Comparison of ENCODE assay signal across 28 mouse cellular contexts in the genomic region with DNA sequence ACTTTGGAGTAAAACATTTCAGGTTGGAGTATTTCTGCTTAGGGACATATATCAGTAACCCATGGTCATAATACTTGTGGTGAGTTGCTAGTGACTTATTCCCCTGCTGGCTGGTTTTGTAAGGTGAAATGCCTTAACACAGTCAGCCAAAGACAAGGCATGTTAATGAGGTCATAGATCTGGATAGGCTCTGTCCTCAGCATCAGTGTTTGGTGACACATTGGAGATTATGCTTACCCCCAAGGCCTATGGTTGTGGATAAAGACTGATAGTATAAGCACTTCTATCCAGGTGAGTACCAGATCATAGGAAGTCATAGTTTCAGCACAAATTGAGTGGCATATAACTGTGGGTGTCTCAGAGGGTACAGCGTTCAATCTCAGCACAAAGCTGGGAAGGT. TPM values are rescaled to one million over a fixed set of nuclear protein-coding genes. Genes with fewer than 3 reads are reported as not detected.
DNase-seq lines count a peak whose midpoint lies in the region; ATAC-seq and TF ChIP-seq lines count a peak whose summit lies in the region.
"Had no signal": no experiment of that assay in that cellular context is flagged by ENCODE, and none has a peak within 500 bp of the region (broad histone marks: within the 10 kb centered on the region; RNA-seq: fewer than 3 reads in every experiment).

No protein-coding gene starts in this region.

- no peak for ATAC-seq in heart, embryonic 12.5 days (ENCODE audit: insufficient number of reproducible peaks, low FRiP score)
- no peak for ATAC-seq in liver, embryonic 12.5 days
- ATAC-seq in liver, postnatal 0 days = no peak
- ATAC-seq in liver, embryonic 13.5 days (ENCODE audit: low read depth) = no peak
- no peak for ATAC-seq in forebrain, embryonic 12.5 days (ENCODE audit: low FRiP score)
- ATAC-seq: activated CD4-positive, CD25-positive, alpha-beta regulatory T cell, adult 4 months; CD4-positive, CD25-positive, alpha-beta regulatory T cell, adult 4 months; forebrain, embryonic 14.5 days; hindbrain, embryonic 16.5 days had no signal

- peak overlapping the region; percentile 3; the same call in 1 of the 2 replicates for H3K27ac ChIP-seq in heart, embryonic 12.5 days (ENCODE audit: poor library complexity, severe bottlenecking)
- H3K27ac ChIP-seq in liver, embryonic 12.5 days = peak overlapping the region; percentile 88
- H3K27ac ChIP-seq in liver, postnatal 0 days (ENCODE audit: low read depth) = no peak overlapping the region
- peak overlapping the region; percentile 91 for H3K27ac ChIP-seq in liver, embryonic 13.5 days
- no peak overlapping the region for H3K27ac ChIP-seq in forebrain, embryonic 12.5 days
- H3K27ac ChIP-seq: heart, embryonic 15.5 days; kidney, postnatal 0 days; lung, embryonic 15.5 days; midbrain, embryonic 12.5 days; neural tube, embryonic 13.5 days had no signal

- WGBS in heart, embryonic 12.5 days = 96% methylated on average over 1 of the region's 1 CpGs
- WGBS in liver, embryonic 12.5 days (ENCODE audit: insufficient replicate concordance) = 100% methylated on average over 1 of the region's 1 CpGs
- 100% methylated on average over 1 of the region's 1 CpGs for WGBS in liver, postnatal 0 days (ENCODE audit: insufficient replicate concordance)
- WGBS in liver, embryonic 13.5 days (ENCODE audit: insufficient replicate concordance) = 96% methylated on average over 1 of the region's 1 CpGs
- WGBS in forebrain, embryonic 12.5 days = 97% methylated on average over 1 of the region's 1 CpGs

- no peak overlapping the region for H3K9ac ChIP-seq in heart, embryonic 12.5 days
- no peak overlapping the region; the same call in 1 of the 2 replicates for H3K9ac ChIP-seq in liver, embryonic 12.5 days
- H3K9ac ChIP-seq in liver, postnatal 0 days (replicated peaks) = no peak overlapping the region
- peak overlapping the region; percentile 92 for H3K9ac ChIP-seq in liver, embryonic 13.5 days
- H3K9ac ChIP-seq in forebrain, embryonic 12.5 days = no peak overlapping the region
- H3K9ac ChIP-seq: heart, embryonic 15.5 days; lung, embryonic 15.5 days; midbrain, embryonic 12.5 days; neural tube, embryonic 13.5 days had no signal

- no peak overlapping the region for H3K4me3 ChIP-seq in heart, embryonic 12.5 days
- no peak overlapping the region for H3K4me3 ChIP-seq in liver, embryonic 12.5 days
- H3K4me3 ChIP-seq in liver, postnatal 0 days (ENCODE audit: low read depth, low read length) = no peak overlapping the region
- no peak overlapping the region for H3K4me3 ChIP-seq in liver, embryonic 13.5 days (replicated peaks)
- H3K4me3 ChIP-seq in forebrain, embryonic 12.5 days (replicated peaks) = no peak overlapping the region
- H3K4me3 ChIP-seq: heart, embryonic 15.5 days; lung, embryonic 15.5 days; midbrain, embryonic 12.5 days; neural tube, embryonic 13.5 days had no signal

- H3K4me2 ChIP-seq in heart, embryonic 12.5 days = no peak overlapping the region
- H3K4me2 ChIP-seq in liver, embryonic 12.5 days = peak overlapping the region; percentile 88
- no peak overlapping the region for H3K4me2 ChIP-seq in liver, postnatal 0 days (ENCODE audit: low read depth, low read length)
- peak overlapping the region; percentile 96 for H3K4me2 ChIP-seq in liver, embryonic 13.5 days
- no peak overlapping the region for H3K4me2 ChIP-seq in forebrain, embryonic 12.5 days
- H3K4me2 ChIP-seq: lung, embryonic 15.5 days; midbrain, embryonic 12.5 days; neural tube, embryonic 13.5 days had no signal

- no peaks in the 10 kb centered on the region for H3K27me3 ChIP-seq in heart, embryonic 12.5 days (replicated peaks)
- H3K27me3 ChIP-seq in liver, embryonic 12.5 days (replicated peaks) = no peaks in the 10 kb centered on the region
- H3K27me3 ChIP-seq in liver, postnatal 0 days (ENCODE audit: insufficient read depth, low read length) = no peaks in the 10 kb centered on the region
- no peaks in the 10 kb centered on the region for H3K27me3 ChIP-seq in liver, embryonic 13.5 days
- H3K27me3 ChIP-seq in forebrain, embryonic 12.5 days = no peaks in the 10 kb centered on the region
- H3K27me3 ChIP-seq: heart, embryonic 15.5 days; lung, embryonic 15.5 days; midbrain, embryonic 12.5 days; neural tube, embryonic 13.5 days had no signal

- intact Hi-C loops in heart, postnatal 10 days (cut with DNase I) = no loop called here

- no peaks in the 10 kb centered on the region for H3K9me3 ChIP-seq in heart, embryonic 12.5 days (replicated peaks)
- no peaks in the 10 kb centered on the region for H3K9me3 ChIP-seq in liver, embryonic 12.5 days (replicated peaks)
- H3K9me3 ChIP-seq in liver, postnatal 0 days (ENCODE audit: low read length) = no peaks in the 10 kb centered on the region
- H3K9me3 ChIP-seq in liver, embryonic 13.5 days (replicated peaks) = no peaks in the 10 kb centered on the region
- no peaks in the 10 kb centered on the region for H3K9me3 ChIP-seq in forebrain, embryonic 12.5 days
- H3K9me3 ChIP-seq: heart, embryonic 15.5 days; lung, embryonic 15.5 days; midbrain, embryonic 12.5 days; neural tube, embryonic 13.5 days had no signal

- TF ChIP-seq CTCF in liver, postnatal 0 days (IDR thresholded peaks at IDR 0.05; ENCODE audit: low read depth) = no peak

- no peak for DNase-seq in heart, postnatal 10 days
- DNase-seq in liver, postnatal 0 days = no peak
- DNase-seq in liver, embryonic 13.5 days = no peak
- no peak for DNase-seq in lung, adult 18-20 months
- DNase-seq: adrenal gland, adult 2 months; adrenal gland, postnatal 36 days; cerebellum, adult 2 months; cerebellum, postnatal 14 days; gastrocnemius, postnatal 25 days; heart, adult 18-20 months; kidney, adult 8-10 months; kidney, postnatal 4 days; layer of hippocampus, postnatal 36 days; left cerebral cortex, postnatal 4 days had no signal

- H3K4me1 ChIP-seq in heart, embryonic 12.5 days (replicated peaks) = peaks cover 57% of the 10 kb centered on the region
- H3K4me1 ChIP-seq in liver, embryonic 12.5 days = peaks cover 88% of the 10 kb centered on the region
- H3K4me1 ChIP-seq in liver, postnatal 0 days (ENCODE audit: insufficient read depth) = peaks cover 49% of the 10 kb centered on the region
- peaks cover 81% of the 10 kb centered on the region for H3K4me1 ChIP-seq in liver, embryonic 13.5 days (replicated peaks)
- peaks cover 49% of the 10 kb centered on the region for H3K4me1 ChIP-seq in forebrain, embryonic 12.5 days

- H3K36me3 ChIP-seq in heart, embryonic 12.5 days = peaks cover 6% of the 10 kb centered on the region; the same call in 1 of the 2 replicates
- H3K36me3 ChIP-seq in liver, embryonic 12.5 days = peaks cover 28% of the 10 kb centered on the region
- H3K36me3 ChIP-seq in liver, postnatal 0 days (replicated peaks; ENCODE audit: insufficient read depth, low read length) = 0 out of 2 replicates have a peak, but pooled peaks cover 2% of the 10 kb centered on the region
- H3K36me3 ChIP-seq in liver, embryonic 13.5 days = peaks cover 7% of the 10 kb centered on the region; the same call in 1 of the 2 replicates
- H3K36me3 ChIP-seq in forebrain, embryonic 12.5 days (replicated peaks) = peaks cover 10% of the 10 kb centered on the region; the same call in 1 of the 2 replicates
- H3K36me3 ChIP-seq: heart, embryonic 15.5 days; lung, embryonic 15.5 days had no signal

- no peak for TF ChIP-seq EP300 in liver, postnatal 0 days (IDR thresholded peaks at IDR 0.05; ENCODE audit: low read depth)

RNA-seq across cellular contexts. Expression of a gene that starts 5.6 kb away (rescaled TPM):
- 24.7 and 25.2 TPM in 2 replicates for polyA plus RNA-seq in heart, embryonic 12.5 days (2016; fragmentation: Nextera tagmentation; extraction: Ambion mirVana)
- total RNA-seq in heart, postnatal 10 days (2021) = 10 to 100 TPM; 46.2 to 54.8 TPM
- polyA plus RNA-seq in liver, embryonic 12.5 days (2016; fragmentation: Nextera tagmentation; extraction: Ambion mirVana) = 12.6 and 14.8 TPM in 2 replicates
- polyA plus RNA-seq in liver, postnatal 0 days (2015; fragmentation: Nextera tagmentation; extraction: Ambion mirVana) = 3.8 and 5.0 TPM in 2 replicates
- polyA plus RNA-seq in liver, embryonic 13.5 days (2015; fragmentation: Nextera tagmentation; extraction: Ambion mirVana) = 5.7 and 7.8 TPM in 2 replicates
- 36.2 and 36.8 TPM in 2 replicates for polyA plus RNA-seq in forebrain, embryonic 12.5 days (2016; fragmentation: Nextera tagmentation; extraction: Ambion mirVana)

RNA-seq across cellular contexts. Expression of a gene that starts 18.0 kb away (rescaled TPM):
- polyA plus RNA-seq in heart, embryonic 12.5 days (2016; fragmentation: Nextera tagmentation; extraction: Ambion mirVana) = 0.26 and 0.34 TPM in 2 replicates
- total RNA-seq in heart, postnatal 10 days (2021) = 1 to 10 TPM in 1 of 2 experiments, under 1 TPM in 1; 0.77 to 1.3 TPM
- polyA plus RNA-seq in liver, embryonic 12.5 days (2016; fragmentation: Nextera tagmentation; extraction: Ambion mirVana) = 0.15 TPM in 1 of 2 replicates, not detected in the other
- polyA plus RNA-seq in liver, postnatal 0 days (2015; fragmentation: Nextera tagmentation; extraction: Ambion mirVana) = 0.30 and 0.41 TPM in 2 replicates
- polyA plus RNA-seq in liver, embryonic 13.5 days (2015; fragmentation: Nextera tagmentation; extraction: Ambion mirVana) = 0.07 and 0.15 TPM in 2 replicates
- polyA plus RNA-seq in forebrain, embryonic 12.5 days (2016; fragmentation: Nextera tagmentation; extraction: Ambion mirVana) = 0.10 TPM in 1 of 2 replicates, not detected in the other
- polyA plus RNA-seq: activated CD4-positive, CD25-positive, alpha-beta regulatory T cell, adult 4 months; CD4-positive, CD25-positive, alpha-beta regulatory T cell, adult 4 months; erythroblast, embryonic 14.5 days; hindbrain, embryonic 11.5 days had no signal

RNA-seq across cellular contexts. Expression of a gene that starts 32.4 kb away (rescaled TPM):
- polyA plus RNA-seq in heart, embryonic 12.5 days (2016; fragmentation: Nextera tagmentation; extraction: Ambion mirVana) = 891 and 894 TPM in 2 replicates
- 100 to 1,000 TPM; 857 to 862 TPM for total RNA-seq in heart, postnatal 10 days (2021)
- 355 and 360 TPM in 2 replicates for polyA plus RNA-seq in liver, embryonic 12.5 days (2016; fragmentation: Nextera tagmentation; extraction: Ambion mirVana)
- 411 and 430 TPM in 2 replicates for polyA plus RNA-seq in liver, postnatal 0 days (2015; fragmentation: Nextera tagmentation; extraction: Ambion mirVana)
- 328 and 358 TPM in 2 replicates for polyA plus RNA-seq in liver, embryonic 13.5 days (2015; fragmentation: Nextera tagmentation; extraction: Ambion mirVana)
- polyA plus RNA-seq in forebrain, embryonic 12.5 days (2016; fragmentation: Nextera tagmentation; extraction: Ambion mirVana) = 430 and 435 TPM in 2 replicates

Comparison
In these comparisons a context has a peak if more than half of its experiments do, and no peak if none do; other contexts are left out.
1. H3K27ac ChIP-seq: peak in heart, embryonic 12.5 days (single experiment), liver, embryonic 12.5 days (single experiment) and liver, embryonic 13.5 days (single experiment); none in liver, postnatal 0 days (single experiment) and forebrain, embryonic 12.5 days (single experiment).
2. H3K4me2 ChIP-seq: peak in liver, embryonic 12.5 days (single experiment) and liver, embryonic 13.5 days (single experiment); none in heart, embryonic 12.5 days (single experiment), liver, postnatal 0 days (single experiment) and forebrain, embryonic 12.5 days (single experiment).